Mouse (Mus musculus): Measurements from ENCODE around the gene Wbp2nl.

The Wbp2nl gene

DNA sequence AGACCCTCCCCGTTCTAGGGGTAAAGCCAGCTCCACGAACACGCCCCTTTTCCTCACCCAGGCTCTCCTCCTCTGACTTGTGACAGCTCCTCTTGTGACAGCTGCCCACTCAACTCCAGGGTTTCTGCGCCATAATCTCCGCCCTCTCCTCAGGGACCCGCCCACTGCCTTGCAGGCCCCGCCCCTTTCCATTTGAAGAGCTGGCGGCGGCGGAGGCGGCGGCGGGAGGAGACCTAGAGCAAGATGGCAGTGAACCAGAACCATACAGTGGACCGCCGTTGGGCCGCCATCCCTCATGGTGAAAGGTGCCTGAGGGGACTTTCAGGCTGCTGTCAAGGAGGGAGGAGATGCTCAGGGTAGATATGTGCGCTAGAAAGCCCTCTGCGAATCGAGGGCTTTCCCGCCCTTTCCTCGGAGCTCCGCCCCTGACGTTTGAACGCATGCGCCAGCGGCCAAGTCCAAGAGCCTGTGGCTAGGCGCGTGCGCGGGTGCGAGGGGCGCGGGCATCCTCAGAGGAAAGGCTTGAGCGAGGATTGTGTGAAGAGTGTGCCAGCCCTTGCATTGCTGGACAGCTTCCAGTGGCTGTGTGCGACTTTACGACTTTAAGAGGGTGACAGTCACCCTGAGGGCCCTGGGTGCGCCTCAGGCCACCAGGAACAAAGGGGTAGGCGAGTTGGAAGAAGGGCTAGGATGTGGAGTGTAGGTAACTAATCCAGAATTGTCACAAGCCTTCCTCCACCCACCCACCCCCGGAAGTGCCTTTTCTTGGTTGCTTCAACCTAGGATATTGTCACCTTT is at the start of gene Wbp2nl:
Wbp2nl (plus strand) TSS at position 191 of the 798 bp plus-strand sequence.
- in situ Hi-C loops (cut with MboI, MseI), result no loop called here

DNA sequence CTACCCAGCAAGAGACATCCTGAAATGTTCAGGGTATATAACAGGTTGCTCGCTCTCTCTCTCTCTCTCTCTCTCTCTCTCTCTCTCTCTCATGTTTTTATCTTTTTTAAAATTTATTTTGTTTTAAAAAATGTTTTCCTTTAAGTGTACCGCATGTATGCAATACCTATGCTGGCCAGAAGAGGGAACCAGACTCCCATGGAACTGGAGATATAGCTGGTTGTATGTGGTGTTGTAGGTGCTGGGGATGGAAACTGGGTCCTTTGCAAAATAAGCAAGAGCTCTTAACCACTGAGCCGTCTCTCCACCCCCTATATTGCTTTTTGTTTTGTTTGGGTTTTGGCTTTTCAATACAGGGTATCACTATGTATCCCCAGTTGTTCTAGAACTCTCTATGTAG is 47.2 kb upstream of the Wbp2nl start:
- in situ Hi-C loops (cut with MboI, MseI), result no loop called here

DNA sequence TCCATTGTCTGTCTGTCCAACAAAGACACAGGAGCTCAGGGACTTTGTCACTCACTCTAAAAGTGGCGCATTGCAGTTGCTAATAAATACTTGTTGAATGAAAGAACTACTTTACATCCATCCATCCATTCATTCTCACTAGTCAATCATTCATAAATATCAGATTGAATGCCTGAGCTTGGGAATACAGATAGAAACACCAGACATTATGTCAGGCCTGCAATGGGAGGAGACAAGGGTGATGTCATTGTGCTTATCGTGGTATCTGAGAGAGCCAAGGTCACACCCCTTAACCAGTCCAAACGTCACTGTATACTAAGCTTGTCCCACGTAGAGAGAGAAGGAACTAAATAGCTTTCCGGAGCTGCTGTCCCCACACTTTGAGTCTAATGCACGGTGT is 46.7 kb upstream of the Wbp2nl start, which contains the start of gene 1500009C09Rik:
1500009C09Rik (plus strand) TSS at position 301 of the 400 bp plus-strand sequence.
- in situ Hi-C loops (cut with MboI, MseI), result no loop called here

DNA sequence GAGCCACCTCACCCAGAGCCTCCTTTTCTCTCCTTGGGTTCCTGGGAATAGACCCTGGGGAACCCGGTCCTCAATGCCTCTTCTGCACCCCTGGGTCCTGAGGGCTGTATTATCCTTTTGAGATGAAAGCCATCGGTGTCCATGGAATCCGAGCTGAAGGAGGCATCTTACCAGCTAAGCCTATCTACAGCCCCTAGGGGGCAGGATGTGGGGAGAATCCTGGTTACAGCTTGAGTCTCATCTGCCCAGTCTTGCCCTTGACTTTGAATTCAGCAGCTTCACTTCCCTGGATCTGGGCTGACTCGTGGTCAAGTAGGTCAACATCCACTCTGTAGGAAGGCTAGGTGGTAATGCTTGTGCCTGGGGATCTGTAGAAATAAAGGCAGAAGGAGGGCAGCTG is 43.5 kb upstream of the Wbp2nl start:
- in situ Hi-C loops (cut with MboI, MseI), result no loop called here

DNA sequence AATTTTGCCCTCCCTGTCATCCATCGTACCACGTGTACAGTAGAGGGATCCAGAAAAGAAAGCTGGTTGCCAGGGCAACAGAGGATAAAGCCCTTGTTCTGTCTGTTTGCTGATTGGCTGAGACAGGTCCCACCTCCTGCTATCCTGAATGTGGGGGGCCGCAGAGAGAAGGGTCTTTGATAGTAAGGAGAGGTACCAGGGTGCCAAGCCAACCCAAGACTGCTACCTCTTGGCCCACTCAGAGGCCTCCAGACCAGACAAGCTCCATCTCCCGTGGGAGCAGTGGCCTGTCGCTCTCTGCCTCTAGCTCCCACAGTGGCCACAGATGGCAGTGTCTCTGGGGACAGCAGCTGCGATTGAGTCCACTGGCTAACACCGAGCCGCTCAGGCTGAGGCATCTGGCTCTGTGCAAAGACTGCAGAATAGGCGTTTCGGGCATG is 42.8 kb upstream of the Wbp2nl start:
- in situ Hi-C loops (cut with MboI, MseI), result no loop called here

DNA sequence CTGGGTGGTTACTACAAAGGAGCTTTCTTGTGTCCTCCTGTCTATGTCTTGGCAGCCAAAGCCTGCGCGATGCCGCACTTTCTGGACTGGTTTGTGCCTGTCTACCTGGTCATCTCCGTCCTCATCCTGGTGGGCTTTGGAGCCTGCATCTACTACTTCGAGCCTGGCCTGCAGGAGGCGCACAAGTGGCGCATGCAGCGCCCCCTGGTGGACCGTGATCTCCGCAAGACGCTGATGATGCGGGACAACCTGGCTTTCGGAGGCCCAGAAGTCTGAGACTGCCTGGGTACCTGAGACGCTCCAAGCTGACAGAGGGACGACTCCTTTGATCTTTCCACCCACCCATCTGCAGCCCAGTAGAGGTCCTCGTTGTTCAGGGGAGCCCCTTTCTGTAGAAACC is 39.2 kb upstream of the Wbp2nl start:
- in situ Hi-C loops (cut with MboI, MseI), result no loop called here

DNA sequence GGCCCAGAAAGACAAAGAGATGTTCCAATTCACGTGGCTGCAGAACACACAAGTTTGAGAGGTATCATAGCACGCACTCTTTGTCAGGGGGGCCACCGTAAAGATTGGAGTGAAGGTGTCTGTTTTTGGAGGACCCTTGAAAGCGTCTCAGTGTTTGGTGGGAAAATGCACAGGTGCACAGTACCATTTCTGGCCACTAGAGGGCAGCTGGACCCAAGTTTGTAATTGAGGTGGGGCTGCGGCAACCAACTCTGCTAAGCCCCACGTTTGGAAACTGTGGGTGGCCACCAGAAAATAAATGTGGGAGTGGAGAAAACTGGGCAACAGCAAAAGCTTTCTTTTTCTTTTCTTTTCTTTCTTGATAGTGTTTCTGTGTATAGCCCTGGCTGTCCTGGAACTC is 32.4 kb upstream of the Wbp2nl start:
- in situ Hi-C loops (cut with MboI, MseI), result loop anchor here in 1 of 2 experiments (10.0 kb wide), 1 partner anchor 808 kb away; no protein-coding TSS in a partner anchor

DNA sequence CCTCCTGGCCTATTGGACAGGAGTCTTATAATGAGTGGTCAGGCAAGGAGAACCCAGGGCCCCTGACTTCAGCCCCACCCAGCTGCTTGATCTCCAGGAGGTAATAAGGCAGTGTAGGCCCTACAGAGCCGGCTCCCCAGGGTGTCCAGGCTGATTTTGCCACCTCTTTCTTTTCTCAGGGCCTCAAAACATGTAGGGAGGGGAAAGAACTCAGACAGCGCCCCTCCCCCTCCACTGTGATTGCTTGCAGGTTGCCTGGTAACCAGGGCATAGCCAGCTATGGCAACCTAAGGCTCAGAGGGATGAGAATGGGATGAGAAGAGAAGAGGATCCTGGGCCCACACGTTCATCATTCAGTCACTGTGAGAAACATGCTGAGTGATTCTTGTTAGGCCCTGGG is 30.6 kb upstream of the Wbp2nl start:
- in situ Hi-C loops (cut with MboI, MseI), result loop anchor here in 1 of 2 experiments (10.0 kb wide), 1 partner anchor 807 kb away; no protein-coding TSS in a partner anchor

DNA sequence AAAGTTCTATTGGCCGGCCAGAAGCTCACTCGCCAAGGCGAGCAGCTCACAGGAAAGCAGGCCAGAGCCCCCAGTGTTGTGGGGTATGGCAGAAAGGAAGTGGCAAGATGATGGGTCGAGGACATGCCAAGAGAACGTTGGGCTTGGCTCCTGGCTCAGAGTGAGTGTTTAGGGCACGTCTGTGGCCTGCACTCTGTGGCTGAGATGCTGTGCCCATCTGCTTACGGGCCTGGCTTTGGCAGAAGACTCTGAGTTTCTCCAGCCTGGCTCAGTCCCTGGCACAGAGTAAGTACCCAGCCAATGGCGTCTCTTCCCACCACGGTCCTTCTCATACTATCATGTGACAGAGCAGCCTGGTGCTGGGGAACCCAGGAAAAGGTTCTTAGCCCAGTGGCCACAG is 30.0 kb upstream of the Wbp2nl start:
- in situ Hi-C loops (cut with MboI, MseI), result loop anchor here in 1 of 2 experiments (10.0 kb wide), 1 partner anchor 806 kb away; no protein-coding TSS in a partner anchor

DNA sequence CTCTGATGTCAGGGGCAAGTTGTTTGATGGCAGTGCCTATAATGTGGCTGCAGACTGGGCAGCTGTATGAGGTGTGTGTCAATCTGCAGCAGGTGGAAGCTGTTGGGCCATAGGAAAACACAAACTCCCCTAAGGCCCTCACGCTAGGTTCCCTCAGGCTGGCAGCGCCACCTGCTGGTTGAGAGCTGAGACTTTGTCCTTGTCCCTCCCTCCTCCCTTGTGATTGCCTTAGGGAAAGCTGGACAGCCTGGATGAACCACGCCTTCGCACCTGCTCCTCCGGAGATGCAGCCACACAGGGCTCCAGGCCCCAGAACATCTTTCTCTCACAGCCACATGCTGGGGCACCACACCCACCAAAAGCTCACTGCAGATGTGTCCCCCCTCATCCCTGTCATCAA is 27.6 kb upstream of the Wbp2nl start:
- in situ Hi-C loops (cut with MboI, MseI), result loop anchor here in 1 of 2 experiments (5.0 to 10.0 kb wide), 2 partner anchors 51 to 1244 kb away; partner anchors contain the start of gene Ttll1

DNA sequence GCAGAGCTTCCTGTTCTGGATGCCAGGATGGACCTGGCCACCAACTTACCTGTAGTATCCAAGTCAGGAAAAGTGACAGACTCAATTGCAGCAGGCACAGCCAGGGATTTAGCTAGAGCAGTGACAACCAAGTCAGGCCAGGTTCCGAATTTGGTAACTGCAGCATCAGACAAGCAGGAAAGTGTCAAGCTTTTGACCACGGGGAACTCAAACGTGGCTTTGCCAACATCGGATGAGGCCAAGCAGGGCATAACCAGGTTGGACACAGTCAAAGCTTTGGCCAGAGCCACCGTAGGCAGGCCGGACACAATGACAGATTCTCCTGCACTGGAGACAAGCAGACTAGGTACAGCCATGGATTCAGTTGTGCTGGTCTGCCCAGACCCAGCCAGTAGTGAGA is 26.5 kb upstream of the Wbp2nl start:
- in situ Hi-C loops (cut with MboI, MseI), result loop anchor here in 1 of 2 experiments (5.0 to 10.0 kb wide), 2 partner anchors 50 to 1243 kb away; partner anchors contain the start of gene Ttll1

DNA sequence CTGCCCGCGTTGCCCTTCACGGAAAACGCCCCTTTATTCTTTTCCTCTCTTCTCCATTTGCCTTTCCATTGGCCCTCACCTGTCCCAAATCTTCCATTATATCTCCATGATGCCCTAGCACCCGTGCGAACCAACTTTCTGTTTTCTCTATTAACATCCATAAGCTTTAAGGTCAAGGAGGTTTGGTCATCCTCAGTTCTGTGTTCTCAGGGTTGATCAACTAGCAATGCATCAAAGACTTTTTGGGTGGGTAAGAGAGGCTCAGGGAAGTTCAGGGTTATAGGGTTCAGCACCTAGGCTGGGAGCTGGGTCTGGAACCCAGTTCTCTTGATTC is 24.2 kb upstream of the Wbp2nl start, which contains the start of gene Sept3:
Sept3 (plus strand) TSS at position 301 of the 334 bp plus-strand sequence.
- in situ Hi-C loops (cut with MboI, MseI), result loop anchor here in 1 of 2 experiments (5.0 to 10.0 kb wide), 2 partner anchors 48 to 1240 kb away; partner anchors contain the start of gene Ttll1

DNA sequence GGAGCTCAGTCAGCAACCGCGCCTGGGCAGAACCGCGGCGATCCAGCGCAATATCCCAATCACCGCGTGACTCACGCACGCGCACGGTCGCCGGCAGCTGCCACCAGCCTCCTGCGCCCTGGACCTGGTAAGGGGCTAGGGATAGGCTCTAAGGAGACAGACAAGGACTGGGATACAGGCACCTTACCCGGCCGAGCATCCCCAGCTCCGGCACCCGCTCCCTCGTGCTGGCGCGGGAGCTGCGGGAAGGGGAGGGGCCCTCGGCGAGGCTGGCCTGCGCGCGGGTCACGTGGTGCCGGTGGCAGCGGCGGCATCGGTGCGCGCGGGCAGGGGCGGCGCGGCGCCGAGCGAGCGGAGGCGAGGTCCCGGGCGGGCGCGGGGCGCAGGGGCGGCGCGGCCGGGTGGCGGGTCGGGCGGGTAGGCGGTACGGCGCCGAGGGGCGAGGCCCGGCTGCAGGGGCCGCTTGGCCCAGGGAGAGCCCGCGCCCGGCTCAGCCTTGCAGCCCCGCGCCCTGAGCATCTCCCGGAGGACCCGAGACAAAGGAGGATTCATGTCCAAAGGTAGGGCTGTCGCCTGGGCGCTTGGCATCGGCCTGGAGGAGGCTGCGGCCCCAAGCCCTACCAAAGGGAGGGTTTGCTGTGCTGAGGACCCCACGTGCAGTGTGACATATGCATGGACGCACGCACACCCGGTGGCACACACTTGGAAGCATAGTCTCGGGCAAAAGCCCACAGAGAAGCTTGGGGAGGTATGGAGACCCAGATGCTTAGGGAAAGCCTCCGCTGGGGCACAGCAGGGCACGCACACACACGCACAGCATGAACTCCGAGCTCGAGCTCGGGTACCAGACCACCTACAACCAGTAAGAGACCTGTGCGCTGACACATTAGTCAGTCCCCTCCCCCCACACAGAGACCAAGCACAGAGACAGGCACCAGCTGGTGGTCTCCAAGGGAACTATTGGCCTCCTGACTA is 23.5 kb upstream of the Wbp2nl start:
- in situ Hi-C loops (cut with MboI, MseI), result loop anchor here in 1 of 2 experiments (5.0 to 10.0 kb wide), 2 partner anchors 47 to 1240 kb away; partner anchors contain the start of gene Ttll1

DNA sequence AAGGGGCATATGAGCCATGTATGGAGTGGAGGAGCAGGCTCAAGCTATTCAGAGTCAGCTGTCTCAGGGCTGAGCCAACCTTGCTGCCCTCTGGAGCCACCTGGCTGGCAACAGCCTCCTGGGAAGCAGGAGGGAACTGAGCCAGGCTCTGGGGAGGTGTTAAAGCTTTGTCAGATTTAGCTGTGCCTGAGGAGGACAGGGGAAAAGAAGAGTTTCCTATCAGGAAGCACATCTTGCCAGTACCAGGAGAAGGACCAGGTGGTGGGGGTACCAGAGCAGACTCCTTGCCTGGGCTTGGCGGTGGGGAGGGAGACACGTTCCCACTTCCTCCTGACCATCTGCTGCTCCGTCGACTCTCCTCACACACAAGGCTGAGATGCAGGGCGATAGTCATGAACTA is 21.2 kb upstream of the Wbp2nl start:
- in situ Hi-C loops (cut with MboI, MseI), result loop anchor here in 1 of 2 experiments (10.0 kb wide), 1 partner anchor 1237 kb away; the partner anchor contains the start of gene Ttll1

DNA sequence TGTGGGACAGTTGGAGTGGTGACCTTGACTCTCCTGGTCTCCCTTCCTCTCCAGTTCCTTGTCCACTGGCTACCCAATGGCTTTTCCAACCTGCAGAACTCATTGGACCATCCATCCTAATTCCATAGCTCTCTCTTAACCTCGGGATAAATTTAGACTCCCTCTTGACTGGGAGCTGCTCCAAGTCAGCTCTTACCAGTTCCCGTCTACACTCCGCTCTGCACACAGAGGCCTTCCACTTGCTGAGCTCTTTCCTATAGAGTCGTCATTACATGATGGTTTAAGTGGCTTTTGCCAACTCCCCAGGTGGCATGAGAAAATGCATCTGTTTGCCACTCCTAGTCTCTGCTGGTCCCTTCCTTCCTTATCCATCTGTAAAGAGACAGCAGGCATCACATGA is 18.1 kb upstream of the Wbp2nl start:
- in situ Hi-C loops (cut with MboI, MseI), result loop anchor here in 1 of 2 experiments (10.0 kb wide), 1 partner anchor 434 kb away; no protein-coding TSS in a partner anchor

DNA sequence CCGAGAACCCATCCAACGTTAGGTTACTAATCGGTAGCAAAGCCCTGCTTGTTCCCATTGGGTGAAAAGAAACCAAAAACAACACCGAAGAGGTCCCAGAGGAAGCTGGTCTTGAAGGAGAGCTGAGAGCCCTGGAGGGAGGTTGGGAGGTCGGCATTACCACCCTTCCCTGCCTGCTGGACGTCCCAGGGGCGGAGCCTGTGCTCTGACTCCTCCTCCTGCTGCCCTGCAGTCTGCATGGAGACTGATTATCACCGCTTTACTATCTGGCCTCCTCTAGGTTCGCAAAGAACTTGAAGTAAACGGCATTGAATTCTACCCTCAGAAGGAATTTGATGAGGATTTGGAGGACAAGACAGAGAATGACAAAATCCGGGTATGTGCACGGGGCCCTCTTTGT is 12.6 kb upstream of the Wbp2nl start:
- in situ Hi-C loops (cut with MboI, MseI), result loop anchor here in 1 of 2 experiments (10.0 kb wide), 1 partner anchor 429 kb away; no protein-coding TSS in a partner anchor

DNA sequence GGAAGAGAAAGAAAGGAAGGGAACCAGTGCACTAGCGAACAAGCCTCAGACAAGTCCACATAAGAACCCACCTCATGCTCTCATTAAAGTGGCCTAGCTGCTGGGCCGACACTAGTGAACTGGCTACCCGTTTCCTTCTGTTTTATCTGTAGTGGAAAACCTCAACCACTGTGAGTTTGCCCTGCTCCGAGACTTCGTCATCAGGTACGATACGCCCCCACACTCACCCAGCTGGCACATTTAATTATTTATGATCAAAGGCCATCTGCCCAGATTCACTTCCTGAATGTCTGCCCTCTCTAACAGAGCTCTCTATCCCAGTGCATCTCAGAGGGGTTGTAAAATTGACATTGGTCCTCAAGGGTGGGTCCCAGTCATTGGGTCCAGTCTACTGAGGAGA is 8.5 kb upstream of the Wbp2nl start:
- in situ Hi-C loops (cut with MboI, MseI), result no loop called here

DNA sequence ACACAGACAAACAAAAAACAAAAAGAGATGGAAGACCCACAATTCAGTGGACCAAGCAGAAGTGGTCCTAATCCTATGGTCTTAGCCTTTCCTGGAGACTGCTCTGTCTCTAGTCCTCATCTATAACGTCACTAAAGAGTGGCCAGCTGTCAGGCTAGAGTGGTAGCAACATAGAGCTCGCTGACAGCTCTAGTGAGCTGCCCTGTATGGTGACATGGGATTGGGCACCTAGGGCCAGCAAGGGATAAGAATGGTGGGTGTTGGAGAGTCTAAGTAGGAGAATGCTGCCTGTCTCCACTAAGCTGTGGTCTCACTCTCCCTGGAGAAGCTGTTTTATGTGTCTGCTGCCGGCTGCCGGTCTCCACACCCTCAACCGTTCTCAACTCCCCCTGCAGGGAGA is 5.9 kb upstream of the Wbp2nl start:
- in situ Hi-C loops (cut with MboI, MseI), result no loop called here

DNA sequence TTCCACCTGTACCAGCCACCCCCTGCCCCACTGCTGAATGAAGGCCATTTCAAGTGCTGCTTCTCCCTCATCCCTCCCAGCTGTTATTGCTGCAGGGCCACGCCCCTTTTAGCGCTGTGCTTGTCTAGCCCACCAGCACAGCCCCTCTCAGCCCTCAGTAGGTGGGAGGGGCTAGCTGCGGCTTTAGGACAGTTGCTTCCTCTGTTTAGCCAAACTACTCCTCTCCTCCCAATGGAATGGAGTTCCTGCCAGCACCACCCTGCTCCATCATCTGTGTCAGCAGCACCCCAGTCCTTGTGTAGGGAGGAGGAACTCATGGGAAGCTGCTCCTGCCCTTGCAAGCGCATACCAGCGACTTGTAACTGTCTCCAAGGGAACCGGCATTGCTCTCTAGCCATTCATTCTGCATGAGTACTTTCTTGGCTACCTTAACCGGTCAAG is 5.5 kb upstream of the Wbp2nl start:
- in situ Hi-C loops (cut with MboI, MseI), result no loop called here

DNA sequence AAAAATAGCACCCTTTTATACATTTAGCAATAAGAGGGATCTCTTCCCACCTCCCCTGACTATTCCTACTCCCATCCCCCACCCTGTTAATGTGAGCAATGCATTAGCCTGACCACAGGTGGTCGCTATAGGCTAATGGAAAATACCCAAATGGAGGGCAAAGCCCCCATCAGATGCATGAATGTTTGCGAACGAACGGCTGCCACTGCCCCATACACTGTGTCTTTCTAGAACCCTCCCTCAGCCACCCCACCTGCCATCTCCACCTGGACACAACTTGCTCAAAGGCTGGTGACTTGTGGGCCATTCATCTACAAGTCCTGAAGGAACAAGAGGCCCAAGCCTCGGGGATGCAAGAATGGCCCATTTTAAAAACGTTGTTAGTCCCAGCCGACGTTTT is 4.7 kb upstream of the Wbp2nl start:
- in situ Hi-C loops (cut with MboI, MseI), result no loop called here

DNA sequence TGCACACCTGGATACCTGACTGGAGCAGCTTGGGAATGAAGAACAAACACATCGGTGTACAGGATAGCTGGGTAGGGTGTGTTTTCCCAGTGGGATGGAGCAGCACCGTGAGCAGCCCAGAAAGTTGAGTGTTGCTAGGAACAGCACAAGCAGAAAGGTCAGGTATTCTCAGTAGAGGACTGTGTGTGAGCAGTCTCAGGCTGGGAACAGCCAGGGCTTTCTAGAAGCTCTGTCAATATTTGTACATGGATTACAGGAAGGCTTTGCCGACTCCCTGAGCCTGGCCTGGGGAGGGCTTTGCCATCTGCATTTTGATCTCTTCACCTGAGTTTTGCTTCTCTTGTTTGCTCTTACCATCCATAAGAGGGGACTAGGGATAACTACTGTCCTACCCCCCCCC is 8.4 kb downstream of the Wbp2nl start:
- in situ Hi-C loops (cut with MboI, MseI), result no loop called here

Data from T-helper 17 cell (primary cell).